Mouse (Mus musculus) midbrain, postnatal 0 days (tissue): ENCODE measurements at regions not wholly inside any gene's neighbourhood (a gene's known extent, or its start where the extent isn't known, plus 50 kb on each side); places are given as distances from the start of the nearest gene placed in this dataset.

Source experiments
- ATAC-seq: fragments of 200-750 bp; cut with Nextera tagmentation; 2 replicates; pipeline ENCODE4 v1.8.0; 2017; ENCODE audit warnings: moderate number of reproducible peaks, mild to moderate bottlenecking, moderate TSS enrichment, moderate library complexity; ENCODE audit not compliant: low FRiP score
- DNase-seq: peaks from one replicate; pipeline ENCODE4 v3.0.0-alpha.2; 2015; ENCODE audit warnings: low spot score
- H3K27ac ChIP-seq: fragments of 300-500 bp; sonication (generic); 2 replicates; pipeline ENCODE4 v1.5.1; 2014; ENCODE audit warnings: low read depth, mild to moderate bottlenecking, low read length, mixed read lengths
- H3K27me3 ChIP-seq: fragments of 300-500 bp; sonication (generic); 2 replicates; pipeline ENCODE4 v1.6.1; 2014; ENCODE audit warnings: low read length, control low read depth, mixed read lengths; ENCODE audit not compliant: insufficient read depth
- H3K36me3 ChIP-seq: fragments of 300-500 bp; sonication (generic); 2 replicates; pipeline ENCODE4 v1.6.1; 2014; ENCODE audit warnings: low read length, control low read depth, mixed read lengths; ENCODE audit not compliant: insufficient read depth
- H3K4me1 ChIP-seq: fragments of 300-500 bp; sonication (generic); 2 replicates; pipeline ENCODE4 v1.6.1; 2014; ENCODE audit warnings: mild to moderate bottlenecking, control low read depth, antibody characterized with exemption, low read length, mixed read lengths; ENCODE audit not compliant: insufficient read depth
- H3K4me2 ChIP-seq: fragments of 300-500 bp; sonication (generic); 2 replicates; pipeline ENCODE4 v1.6.1; 2014; ENCODE audit warnings: low read depth, mild to moderate bottlenecking, low read length, mixed read lengths; ENCODE audit not compliant: poor library complexity, severe bottlenecking
- H3K4me3 ChIP-seq: fragments of 300-500 bp; sonication (generic); 2 replicates; pipeline ENCODE4 v1.5.1; 2014; ENCODE audit warnings: low read depth, mild to moderate bottlenecking, low read length, moderate library complexity
- H3K9ac ChIP-seq: fragments of 300-500 bp; sonication (generic); replicated peaks from 2 replicates; pipeline ENCODE4 v1.6.1; 2014; ENCODE audit warnings: mild to moderate bottlenecking, low read length, moderate library complexity, mixed read lengths; ENCODE audit not compliant: poor library complexity, severe bottlenecking
- H3K9me3 ChIP-seq: fragments of 300-500 bp; sonication (generic); 2 replicates; pipeline ENCODE4 v1.6.1; 2016; ENCODE audit warnings: low read length, control low read depth
- CTCF ChIP-seq: IDR thresholded peaks from 2 replicates; pipeline ENCODE4 v1.5.1; 2016; ENCODE audit warnings: antibody characterized with exemption, mild to moderate bottlenecking
- WGBS: fragments of 180-500 bp; shearing (Covaris S2); extraction: QIAGEN DNeasy Blood & Tissue Kit; methylation state at CpG from one replicate; pipeline ENCODE4 v1.1.7; 2014; 5-methylcytosine and 5-hydroxymethylcytosine counted together

DNA sequence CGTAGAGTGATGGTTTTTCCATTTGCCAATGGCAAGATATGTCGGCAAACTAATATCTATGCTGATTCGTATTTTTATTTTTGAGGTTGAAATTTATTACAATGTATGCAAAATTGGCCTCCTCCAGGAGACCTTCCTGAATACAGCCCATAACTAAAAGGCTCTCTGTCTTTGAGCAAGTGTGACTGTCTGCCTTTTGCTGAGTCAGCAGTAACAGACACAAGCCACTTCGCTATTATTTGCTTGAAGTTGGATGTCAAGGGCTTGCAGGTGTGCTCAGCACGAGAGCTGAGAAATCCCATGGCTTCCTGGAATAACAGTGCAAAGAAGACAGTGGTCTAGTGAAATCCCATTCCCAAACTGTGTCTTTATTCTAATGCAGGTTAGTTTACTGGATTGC is 56.9 kb downstream of the Dmrt2 start:
- no peak for ATAC-seq
- Histone ChIP-seq H3K4me1 (no peaks in the 10 kb centered on the region), H3K4me3 (no peak overlapping the region), H3K36me3 (no peaks in the 10 kb centered on the region), H3K9ac (no peak overlapping the region), H3K9me3 (no peaks in the 10 kb centered on the region), H3K27me3 (no peaks in the 10 kb centered on the region), H3K27ac (no peak overlapping the region), H3K4me2 (no peak overlapping the region)
- no peak for DNase-seq
- WGBS: 78% methylated on average over 5 of the region's 5 CpGs
- no peak for TF ChIP-seq CTCF

GRCm38 (mm10) chr19:25729633-25730032 is 57.4 kb downstream of the Dmrt2 start:
- no peaks in the 10 kb centered on the region for H3K27me3 ChIP-seq

DNA sequence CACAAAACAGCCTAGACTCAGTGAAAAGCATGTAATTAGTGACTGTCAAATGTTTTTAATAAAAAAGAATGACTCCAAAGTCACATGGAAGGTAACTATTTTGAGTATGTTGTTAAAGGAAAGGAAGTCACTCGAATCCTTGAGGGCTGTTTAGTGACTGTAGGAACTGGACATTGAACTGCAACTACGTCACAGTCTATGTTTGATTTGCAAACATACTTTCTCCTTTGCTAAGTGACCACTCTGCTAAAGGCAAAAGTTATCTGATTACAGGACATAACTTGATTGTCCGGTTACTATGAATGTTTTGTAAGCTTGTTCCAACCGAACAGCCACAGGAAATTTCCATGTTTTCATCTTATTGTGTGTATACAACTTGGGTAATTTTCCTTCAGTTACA is 106.2 kb downstream of the Dmrt2 start:
- DNase-seq: no peak
- Histone ChIP-seq H3K4me1 (no peaks in the 10 kb centered on the region), H3K4me2 (no peak overlapping the region), H3K9ac (no peak overlapping the region), H3K4me3 (no peak overlapping the region), H3K27ac (no peak overlapping the region), H3K27me3 (no peaks in the 10 kb centered on the region), H3K9me3 (no peaks in the 10 kb centered on the region), H3K36me3 (no peaks in the 10 kb centered on the region)
- no peak for TF ChIP-seq CTCF
- 87% methylated on average over 4 of the region's 4 CpGs for WGBS
- ATAC-seq: no peak

More at GRCm38 (mm10) chr19:25729633-25730032, 57.4 kb downstream of the Dmrt2 start:
- DNase-seq (no peak), ATAC-seq (no peak)
- Histone ChIP-seq H3K4me1 (no peaks in the 10 kb centered on the region), H3K4me3 (no peak overlapping the region), H3K36me3 (no peaks in the 10 kb centered on the region), H3K9me3 (no peaks in the 10 kb centered on the region), H3K9ac (no peak overlapping the region), H3K4me2 (no peak overlapping the region), H3K27ac (no peak overlapping the region)
- 78% methylated on average over 1 of the region's 1 CpGs for WGBS
- TF ChIP-seq CTCF: no peak

GRCm38 (mm10) chr19:25779356-25779755 is 107.1 kb downstream of the Dmrt2 start:
- DNase-seq: no peak
- Histone ChIP-seq H3K4me2 (no peak overlapping the region), H3K27me3 (no peaks in the 10 kb centered on the region), H3K9ac (no peak overlapping the region), H3K4me1 (no peaks in the 10 kb centered on the region), H3K4me3 (no peak overlapping the region), H3K27ac (no peak overlapping the region), H3K9me3 (no peaks in the 10 kb centered on the region), H3K36me3 (no peaks in the 10 kb centered on the region)
- 80% methylated on average over 7 of the region's 7 CpGs for WGBS
- ATAC-seq: no peak
- TF ChIP-seq CTCF: no peak

DNA sequence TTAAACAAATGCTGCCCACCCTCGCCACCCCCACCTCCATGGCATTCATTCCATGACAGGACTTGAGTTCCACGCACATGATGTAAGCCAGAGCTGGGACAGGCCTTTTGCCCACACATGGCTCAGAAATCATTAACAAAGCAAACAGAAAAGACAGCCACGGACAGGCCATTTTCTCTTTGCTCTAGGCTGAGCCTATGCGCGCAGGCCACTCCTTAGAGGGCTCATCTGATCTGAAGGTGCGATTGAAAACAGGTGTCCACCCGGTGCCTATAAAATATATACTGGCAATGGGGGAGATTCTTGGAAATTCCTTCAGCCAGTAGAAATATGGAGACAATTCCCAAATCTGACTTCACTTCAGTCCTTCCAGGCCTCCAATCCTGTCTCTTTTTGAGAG is 109.1 kb downstream of the Dmrt2 start:
- H3K4me1 ChIP-seq: no peaks in the 10 kb centered on the region
- H3K9ac ChIP-seq: no peak overlapping the region
- WGBS: 92% methylated on average over 7 of the region's 7 CpGs
- no peak overlapping the region for H3K4me2 ChIP-seq
- no peaks in the 10 kb centered on the region for H3K36me3 ChIP-seq
- H3K27me3 ChIP-seq: no peaks in the 10 kb centered on the region
- DNase-seq (no peak), ATAC-seq (no peak)
- no peaks in the 10 kb centered on the region for H3K9me3 ChIP-seq
- no peak overlapping the region for H3K4me3 ChIP-seq
- H3K27ac ChIP-seq: no peak overlapping the region
- no peak for TF ChIP-seq CTCF

GRCm38 (mm10) chr19:25802692-25803091 is 130.5 kb downstream of the Dmrt2 start:
- Histone ChIP-seq H3K4me1 (no peaks in the 10 kb centered on the region), H3K9ac (no peak overlapping the region), H3K27me3 (no peaks in the 10 kb centered on the region), H3K27ac (no peak overlapping the region), H3K9me3 (no peaks in the 10 kb centered on the region), H3K36me3 (no peaks in the 10 kb centered on the region), H3K4me3 (no peak overlapping the region), H3K4me2 (no peak overlapping the region)
- no peak for ATAC-seq
- no peak for DNase-seq
- TF ChIP-seq CTCF: no peak
- WGBS: 89% methylated on average over 7 of the region's 7 CpGs
